Mouse (Mus musculus) heart, postnatal 0 days (tissue): ENCODE results near the gene Olfr317.

ENCODE experiments used
- CTCF ChIP-seq: IDR thresholded peaks from 2 replicates; pipeline ENCODE4 v1.5.1; 2016; ENCODE audit warnings: antibody characterized with exemption, control low read depth, low read depth
- EP300 ChIP-seq: IDR thresholded peaks from 2 replicates; pipeline ENCODE4 v1.6.1; 2016; ENCODE audit warnings: antibody characterized with exemption, low read depth

DNA sequence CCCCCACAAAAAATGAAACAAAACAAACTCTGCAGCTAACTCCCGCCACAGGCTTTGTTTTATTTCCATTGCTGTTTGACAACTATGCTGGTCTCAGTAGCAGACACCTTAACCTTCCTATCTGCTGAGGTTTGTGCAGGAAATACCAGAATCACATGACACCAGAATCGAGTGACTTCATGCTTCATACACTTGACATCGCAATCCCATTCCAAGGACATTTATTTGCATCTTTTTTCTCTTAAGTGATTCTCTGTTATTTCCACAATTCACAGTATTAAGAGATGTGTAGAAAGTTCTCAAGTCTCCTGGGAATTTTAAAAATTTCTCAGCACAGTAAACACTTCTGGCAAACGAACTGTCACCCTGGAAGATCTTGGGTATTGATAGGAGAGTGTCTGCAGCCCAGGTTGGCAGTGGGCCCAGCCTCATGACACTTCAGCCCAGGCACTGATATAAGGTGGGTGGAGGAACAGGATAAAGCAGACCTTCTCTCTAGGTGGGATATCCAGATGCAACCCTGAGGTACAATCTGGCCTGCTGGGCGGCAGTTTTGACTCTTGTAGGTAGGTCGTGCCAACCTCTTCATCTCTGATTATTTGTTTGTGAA, 43.6 kb upstream of the Olfr317 start, which contains the start of gene Olfr314:
- TF ChIP-seq CTCF (no peak), EP300 (no peak)
